Mouse (Mus musculus) adrenal gland, postnatal 36 days (tissue): ENCODE measurements at regions not wholly inside any gene's neighbourhood (a gene's known extent, or its start where the extent isn't known, plus 50 kb on each side); places are given as distances from the start of the nearest gene placed in this dataset.

Source experiments
- DNase-seq, 2 experiments: peaks; one replicate each; pipeline ENCODE4 v3.0.0; 2021; ENCODE audit warnings: mixed read lengths in 1 of 2

DNA sequence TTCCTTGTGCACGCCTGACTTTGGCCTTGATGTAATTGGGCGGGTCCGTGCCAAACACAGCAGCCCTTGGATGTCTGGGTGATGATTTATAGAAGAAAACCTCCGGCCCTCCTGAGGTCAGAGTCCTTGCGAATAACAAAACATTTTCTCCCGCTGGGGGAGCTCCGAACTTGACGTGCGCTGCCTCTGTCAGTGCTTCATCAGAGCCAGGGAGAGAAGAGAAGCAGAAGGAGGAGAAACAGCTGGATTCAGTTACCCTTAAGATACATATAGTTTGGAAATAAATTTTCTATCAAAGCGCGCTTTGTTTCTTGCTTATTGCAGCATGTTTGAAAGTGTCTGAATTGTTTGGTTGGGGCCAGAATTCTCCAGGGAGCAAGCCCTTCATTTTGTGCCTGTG is 225.2 kb upstream of the Myocd start:
- DNase-seq = peak; percentile 70 to 77

DNA sequence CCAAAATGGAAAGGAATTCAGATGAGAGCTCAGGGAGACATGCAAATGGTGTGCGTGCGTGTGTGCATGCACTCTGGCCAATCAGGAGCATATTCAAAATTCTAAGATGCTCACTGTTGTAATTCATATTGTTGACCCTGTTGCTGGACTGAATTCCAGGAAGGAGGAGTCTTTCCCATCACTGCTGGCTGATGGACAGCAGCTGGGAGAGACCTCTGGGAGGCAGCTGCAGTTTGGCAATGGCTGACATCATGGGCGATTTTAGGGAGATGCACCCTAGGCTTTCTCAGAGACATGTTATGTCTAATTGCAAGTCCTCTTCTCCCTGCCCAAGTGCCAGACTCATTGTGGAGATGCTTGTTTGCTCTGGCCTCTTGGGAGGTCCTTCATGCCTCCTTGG is 220.6 kb upstream of the Myocd start:
- DNase-seq = no peak

DNA sequence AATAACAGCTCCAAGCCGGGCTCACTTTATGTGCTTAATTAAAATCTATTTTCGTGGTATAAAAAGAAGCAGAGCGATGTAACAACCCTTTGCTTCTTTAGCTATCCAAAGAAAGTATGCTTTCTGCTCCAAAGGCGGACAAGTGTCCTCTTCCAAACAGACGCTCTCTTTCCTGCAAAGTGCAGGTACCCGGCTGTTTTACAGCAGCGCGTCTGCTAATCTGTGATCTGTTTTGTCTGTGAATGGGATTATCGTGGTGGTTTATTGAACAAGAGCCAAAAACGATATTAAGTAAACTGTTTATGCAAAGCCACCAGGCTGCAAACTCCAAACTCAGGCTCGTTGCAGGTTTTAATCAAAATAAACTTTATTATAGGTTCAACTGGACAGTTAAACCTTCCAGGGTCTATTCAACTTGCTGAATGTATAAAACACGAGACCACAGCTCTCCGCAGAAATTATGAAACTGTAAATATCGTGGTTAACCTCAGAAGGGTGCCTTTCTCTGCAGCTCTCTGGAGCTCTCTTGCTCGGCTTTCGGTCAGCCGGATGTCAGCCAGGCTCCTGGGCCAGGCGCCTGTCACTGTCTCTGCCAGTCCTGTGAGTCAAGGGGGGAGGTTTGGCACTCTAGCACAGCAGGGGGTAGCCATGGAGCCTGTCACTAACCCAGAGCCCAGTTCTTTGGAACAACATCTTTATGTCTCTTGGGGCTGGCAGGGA is 206.2 kb upstream of the Myocd start:
- DNase-seq = peak; percentile 24 to 40

DNA sequence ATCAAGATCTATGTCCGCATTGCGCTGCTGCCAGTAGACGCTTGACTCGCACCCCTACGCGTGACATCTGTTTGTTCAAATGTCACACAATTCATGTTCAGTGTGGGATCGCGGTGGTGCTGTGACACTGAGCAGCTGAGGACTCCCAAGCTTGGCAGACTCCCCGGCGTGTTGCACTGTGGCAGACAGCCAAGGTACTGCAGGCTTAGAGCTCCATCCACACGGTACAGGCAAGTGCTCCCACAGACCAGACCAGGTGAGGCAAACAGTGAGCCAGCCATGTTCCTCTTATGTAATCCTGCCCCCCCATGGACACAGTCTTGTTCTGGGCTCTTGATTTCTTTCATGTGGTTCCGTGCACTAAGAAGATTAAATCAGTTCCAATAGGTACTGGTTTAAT is 205.5 kb upstream of the Myocd start:
- peak; percentile 71 to 74 for DNase-seq

DNA sequence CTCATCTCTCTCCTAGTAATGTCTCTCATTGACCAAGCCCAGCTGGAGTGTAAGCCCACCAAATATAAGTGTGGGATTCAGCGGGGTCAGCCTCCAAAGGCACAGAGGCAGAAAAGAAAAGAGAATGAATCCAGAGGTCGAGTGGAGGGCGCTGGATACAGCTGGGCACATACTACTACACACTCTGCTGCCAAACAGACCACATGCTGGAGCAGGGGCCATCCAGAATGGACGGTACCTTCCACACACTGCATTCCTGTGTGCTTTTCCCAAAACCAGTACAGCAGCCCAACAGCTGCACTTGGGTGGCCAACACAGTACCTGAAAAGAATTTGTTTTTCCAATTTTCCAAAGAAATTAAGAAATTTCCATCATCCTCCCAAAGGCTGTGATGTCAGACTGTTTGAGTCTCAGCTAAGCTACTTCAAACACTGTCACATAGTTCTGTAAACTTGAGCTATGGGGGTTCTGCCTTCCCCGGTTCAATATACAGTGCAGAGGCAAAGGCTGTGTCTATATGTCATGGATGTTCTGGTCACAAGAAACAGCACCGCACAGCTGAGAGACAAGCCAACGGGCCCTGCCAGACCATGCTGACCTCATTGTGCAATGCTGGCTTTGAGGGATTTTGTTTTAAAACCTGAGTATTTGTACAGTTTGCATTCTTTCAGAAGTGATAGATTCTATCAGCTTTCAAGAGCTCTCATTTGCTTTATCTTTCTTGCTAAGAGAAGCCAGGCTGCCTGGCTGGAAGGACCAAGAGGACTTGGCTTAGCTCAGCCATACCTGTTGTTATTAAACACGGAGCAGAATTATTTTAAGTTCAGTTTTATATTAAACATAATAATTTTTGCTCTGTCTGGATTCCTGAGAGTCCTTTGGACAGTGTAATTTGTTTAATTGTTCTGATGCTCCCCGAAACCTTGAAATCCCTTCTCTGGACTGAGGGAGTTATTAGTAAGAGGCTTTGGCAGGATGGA is 200.3 kb upstream of the Myocd start:
- no peak for DNase-seq

DNA sequence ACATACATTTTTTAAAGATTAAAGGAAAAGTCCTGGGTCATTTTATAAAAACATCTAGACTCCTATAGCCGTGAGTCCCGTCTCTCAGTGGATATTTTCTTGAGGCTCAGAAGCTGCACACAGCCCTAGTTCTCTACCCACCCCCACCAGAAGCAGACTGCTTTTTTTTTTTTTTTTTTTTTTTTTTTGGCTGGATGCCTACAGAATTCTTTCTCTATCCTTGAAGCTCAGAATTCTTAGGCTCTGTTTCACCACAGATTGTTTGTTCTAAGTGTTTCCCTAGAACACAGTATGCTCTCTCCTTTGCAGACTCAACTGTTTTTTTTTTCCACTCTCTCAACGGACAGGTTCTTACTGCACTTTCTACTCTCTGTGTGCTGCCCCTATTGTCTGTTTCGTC is 191.3 kb upstream of the Myocd start:
- DNase-seq = no peak

- DNase-seq = peak; percentile 14 to 34
Observed at GRCm38 (mm10) chr11:65448436-65448835, 178.6 kb upstream of the Myocd start.

- DNase-seq = no peak
Observed at GRCm38 (mm10) chr11:65443466-65444024, 173.8 kb upstream of the Myocd start.

GRCm38 (mm10) chr11:65435699-65436161 is 165.9 kb upstream of the Myocd start:
- DNase-seq = no peak

DNA sequence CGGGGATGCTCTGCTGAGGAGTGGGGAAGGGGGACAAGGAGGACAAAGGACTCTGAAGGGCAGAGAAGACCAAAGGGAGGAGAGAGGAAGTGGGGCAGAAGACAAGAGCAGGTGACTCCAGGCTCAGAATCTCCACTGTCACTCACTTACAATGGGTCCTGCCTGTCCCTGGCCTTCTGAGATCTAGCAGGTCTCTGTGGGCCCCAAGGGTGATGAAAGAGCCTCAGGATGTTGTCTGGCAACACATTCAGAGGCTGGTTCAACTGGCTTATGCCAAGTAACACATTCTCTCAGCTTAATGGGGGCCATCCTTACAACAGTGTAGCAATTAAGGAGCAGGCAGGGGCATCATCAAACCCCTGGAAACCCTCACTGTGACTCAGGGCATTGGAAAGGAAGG is 152.1 kb upstream of the Myocd start:
- DNase-seq = no peak

DNA sequence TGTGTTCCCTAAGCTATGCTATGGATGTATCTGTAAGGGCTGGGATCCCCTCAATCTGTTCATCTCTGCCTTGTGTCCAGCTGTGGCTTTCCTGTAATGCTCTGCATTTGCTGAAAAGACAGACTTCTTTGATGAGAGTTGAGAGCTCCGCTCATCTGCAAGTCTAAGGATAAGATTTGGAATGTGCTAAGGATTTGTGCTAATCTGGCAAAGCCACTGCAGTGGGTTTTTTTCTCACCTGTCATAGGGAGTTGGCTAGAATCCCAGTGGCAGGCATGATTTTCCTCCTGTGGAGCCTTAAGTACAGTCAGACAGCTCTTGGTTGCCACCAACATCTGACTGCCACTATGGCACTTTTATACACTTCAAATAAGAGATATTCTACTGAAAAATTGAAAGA is 138.8 kb upstream of the Myocd start:
- DNase-seq = no peak

DNA sequence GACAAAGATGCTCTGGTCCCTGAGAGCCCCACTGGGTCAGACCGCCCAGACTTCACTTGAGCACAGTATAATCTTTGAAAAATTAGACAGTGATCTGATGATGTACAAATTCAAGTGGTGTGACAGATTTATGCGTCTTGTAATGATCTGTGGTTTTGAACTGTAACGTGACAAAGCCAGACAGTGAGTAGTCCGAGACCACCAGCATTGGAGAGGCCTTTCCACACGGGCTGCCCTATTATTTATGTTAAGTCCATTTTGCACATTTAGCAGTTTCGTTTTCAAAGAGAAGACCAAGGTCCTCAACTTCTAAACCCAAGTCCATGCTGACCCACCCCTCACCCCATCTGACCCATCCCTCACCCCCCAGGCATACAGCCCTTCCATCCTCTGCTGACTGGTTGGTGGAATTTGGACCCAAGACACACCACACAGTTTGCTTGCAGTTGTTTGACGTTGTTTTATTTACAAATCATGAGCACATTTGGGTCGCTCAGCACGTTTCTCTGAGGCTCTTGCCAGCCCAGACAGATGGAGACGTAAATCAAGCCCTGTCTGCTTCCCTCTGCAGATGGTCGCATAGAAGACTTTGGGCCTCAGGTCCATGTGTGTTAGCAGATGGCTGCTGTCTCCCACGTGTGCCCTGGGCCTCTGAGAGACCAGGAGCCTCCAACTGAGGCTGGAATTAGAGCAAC is 132.8 kb upstream of the Myocd start:
- no peak for DNase-seq

GRCm38 (mm10) chr11:65389238-65389637 is 119.4 kb upstream of the Myocd start:
- no peak for DNase-seq

DNA sequence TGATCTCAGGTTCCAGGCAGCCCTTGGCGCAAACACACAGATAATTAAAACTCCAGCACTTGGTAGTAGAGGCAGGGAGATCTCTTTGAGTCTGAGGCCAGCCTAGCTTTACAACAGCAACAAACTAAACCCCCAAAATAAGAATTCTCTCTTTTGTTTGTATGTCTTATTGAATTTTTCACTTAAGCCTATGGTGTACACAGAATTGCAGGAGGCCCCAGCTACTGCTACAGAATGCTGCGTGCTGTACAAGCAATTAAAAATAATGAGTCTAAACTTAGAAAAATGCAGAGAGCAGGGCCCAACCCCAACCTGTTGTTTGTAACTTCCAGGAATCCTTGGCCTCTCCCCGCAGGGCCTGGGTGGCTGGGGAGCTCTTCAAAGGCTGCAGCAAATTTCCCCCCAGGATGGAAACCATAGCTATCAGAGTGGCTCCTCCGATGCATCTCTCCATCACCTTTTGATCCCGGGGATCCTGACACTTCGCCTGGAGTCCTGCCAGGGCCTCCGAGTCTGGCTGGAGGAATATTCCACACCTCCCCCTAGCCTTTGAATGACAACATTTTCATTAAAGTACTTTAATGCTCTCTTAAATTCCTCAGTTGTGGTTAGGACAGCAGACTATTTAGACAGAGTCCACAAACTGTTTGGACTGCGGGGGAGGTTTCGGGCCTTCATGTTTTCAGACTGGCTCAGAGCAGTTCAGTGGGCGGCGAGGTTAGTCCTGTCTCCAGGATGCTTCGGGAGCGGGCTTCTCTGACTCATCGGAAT is 116.7 kb upstream of the Myocd start:
- peak in 1 of 2 experiments; percentile 19 for DNase-seq

DNA sequence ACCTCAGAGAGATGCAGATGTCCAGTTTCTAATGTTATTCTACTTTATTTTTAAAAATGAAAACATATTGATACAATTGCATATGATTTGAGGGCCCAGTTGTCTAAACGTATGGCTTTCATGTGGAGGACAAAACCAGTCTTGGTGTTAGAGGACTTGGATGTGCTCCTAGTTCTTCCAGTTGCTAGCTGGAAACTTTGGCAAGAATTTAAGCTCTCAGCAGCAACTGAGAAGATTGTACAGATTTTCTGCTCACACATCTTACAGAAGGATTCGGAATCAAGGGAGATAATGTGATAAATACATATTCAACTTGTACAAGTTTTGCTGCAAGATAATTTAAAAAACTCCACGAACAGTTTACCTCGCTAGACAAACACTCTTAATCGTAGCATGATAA is 105.6 kb upstream of the Myocd start:
- no peak for DNase-seq

GRCm38 (mm10) chr11:65373136-65373535 is 103.3 kb upstream of the Myocd start:
- no peak for DNase-seq

- DNase-seq = no peak
Observed at GRCm38 (mm10) chr11:65372309-65372811, 102.6 kb upstream of the Myocd start.

- DNase-seq = peak; percentile 14 to 47
Observed at GRCm38 (mm10) chr11:65367825-65368224, 98.0 kb upstream of the Myocd start.

GRCm38 (mm10) chr11:65366677-65367370 is 97.0 kb upstream of the Myocd start:
- DNase-seq = peak in 1 of 2 experiments; percentile 57

DNA sequence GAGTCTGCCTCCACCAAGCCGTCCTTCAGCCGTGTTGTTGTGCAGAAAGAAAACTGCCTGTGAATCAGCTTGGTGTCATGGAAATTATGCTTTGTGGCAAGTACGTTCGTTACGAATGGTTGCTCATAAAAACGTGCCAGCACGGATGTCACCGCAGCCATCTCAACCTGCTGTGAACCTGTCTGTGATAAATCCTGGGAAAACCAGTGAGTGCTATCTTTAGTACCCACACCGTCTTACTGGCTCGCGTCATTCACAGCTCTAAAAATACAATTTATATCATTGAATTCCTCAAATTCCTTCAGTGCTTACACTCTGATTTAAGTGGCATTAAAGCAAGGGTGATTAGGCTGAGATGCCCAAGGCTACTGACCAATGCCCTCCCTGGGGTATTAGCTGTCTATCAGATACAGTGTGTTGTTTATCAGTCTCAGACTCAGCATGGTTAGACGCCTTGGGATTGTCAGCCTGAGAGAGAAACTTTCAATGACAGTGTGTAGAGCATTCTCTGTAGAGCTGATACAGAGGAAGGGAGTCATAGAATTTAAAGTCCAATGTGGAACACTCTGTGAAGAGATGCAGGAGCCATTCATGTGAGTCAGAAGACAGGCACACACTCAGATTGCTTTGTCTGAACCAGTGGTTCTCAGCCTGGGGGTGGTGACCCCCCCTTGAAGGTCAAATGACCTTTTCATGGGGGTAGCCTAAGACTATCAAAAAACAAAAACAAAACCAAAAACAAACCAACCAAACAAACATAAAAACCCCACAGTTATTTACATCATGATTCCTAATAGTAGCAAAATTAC is 96.2 kb upstream of the Myocd start:
- peak in 1 of 2 experiments; percentile 52 for DNase-seq
